Mouse (Mus musculus): ENCODE data around the gene Mdm2.

Mdm2 gene

DNA sequence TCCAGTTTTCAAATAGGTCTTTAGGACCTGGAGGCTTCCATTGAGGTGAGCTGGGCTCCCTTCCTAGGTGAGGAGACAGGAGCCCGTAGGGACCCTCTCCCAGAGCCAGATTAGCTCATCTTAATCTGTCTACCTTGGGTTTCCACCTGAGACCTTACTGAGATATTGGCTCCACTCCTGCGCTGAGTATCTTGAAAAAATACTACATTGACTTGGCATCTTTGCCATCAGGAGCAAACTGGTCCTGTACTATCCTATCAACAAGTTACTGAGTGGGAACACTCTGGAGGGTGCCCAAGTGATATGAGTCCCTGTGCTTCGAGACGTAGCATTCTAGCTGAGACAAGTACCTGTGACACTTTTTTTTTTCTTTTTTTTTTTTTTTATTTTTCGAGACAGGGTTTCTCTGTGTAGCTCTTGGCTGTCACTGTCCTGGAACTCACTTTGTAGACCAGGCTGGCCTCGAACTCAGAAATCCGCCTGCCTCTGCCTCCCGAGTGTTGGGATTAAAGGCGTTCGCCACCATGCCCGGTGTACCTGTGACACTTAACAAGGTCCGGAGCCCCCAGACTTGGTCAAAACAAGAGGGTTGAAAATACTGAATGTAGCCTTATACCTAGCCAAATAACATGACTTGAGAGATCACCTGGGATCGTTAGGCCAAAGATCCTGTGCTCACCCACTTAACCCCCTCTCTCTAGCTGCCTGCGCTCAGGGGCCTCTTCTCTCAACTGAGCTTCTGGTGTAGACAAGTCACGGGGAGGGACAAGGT, 67.9 kb downstream of the Mdm2 start:
- DNase-seq (ENCODE audit: low spot score), result no peak

DNA sequence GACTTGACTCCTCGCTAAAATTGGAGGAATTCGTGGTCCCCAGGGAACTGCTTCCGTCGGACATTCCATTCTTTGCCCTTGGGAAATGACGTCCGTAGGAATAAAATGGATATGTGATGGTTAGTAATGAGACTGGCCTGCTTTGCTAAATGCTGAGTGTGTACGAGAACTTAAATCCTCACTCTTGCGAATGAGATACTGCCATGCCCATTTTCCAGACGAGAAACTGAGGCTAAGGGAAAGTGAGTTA, 68.4 kb downstream of the Mdm2 start:
- DNase-seq (ENCODE audit: low spot score), result no peak

DNA sequence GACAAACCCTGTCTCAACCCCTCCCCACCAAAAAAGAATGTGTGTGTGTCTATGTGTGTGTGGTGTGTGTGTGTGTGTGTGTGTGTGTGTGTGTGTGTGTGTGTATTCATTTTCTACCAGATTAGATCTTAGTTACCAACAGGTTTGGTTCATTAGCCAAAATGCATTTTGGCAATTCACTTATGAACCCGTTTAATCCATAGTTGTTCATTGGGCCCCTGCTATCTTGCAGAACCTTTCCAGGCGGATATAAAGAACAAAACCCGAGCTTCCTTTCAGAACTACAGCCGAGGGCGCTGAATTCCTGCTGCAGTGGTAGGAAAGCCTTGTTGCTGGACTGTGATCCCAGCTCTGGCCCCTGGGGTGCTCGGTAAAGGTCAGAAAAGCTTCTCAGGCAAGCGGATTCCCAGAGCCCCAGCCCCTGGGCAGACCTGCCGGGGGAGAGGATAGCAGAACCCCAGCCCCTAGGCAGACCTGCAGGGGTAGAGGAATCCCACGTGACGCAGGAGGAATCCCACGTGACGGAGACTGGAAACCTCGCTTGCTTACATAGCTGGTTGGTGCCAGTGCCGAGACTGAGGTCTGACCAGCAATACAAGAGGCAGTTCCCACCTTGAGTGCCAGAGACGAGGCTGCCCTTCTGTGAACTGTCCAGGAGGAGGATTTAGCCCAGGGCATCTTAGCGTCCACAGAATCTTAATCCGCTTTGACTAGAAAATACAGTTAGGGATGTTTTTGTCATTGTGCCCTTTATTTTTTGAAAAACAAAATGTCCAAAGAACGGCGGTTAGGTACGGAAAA, 69.0 kb downstream of the Mdm2 start:
- DNase-seq (ENCODE audit: low spot score), result peak; percentile 43

DNA sequence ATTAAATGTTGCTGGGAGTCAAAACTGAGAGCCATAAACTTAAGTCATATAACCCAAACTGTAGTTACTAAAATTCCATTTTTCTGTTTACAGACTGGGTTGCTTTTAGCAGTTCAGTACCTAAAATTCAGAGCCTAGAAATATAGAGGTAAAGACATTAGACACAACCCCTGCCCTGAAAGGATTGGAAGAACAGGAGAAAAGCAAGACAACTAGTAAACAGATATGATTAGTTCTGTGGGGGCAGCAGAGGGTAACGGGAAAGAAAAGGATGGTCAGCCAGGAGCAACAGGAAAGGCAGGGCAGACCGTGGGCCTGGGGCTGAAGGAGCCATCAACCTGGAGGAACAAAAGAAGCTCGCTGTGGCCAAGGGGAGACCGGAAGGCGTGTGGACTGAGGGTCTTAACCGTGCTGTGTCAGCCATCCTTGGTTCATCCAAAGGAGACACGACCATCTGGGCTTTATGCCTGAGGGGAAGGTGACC, 69.9 kb downstream of the Mdm2 start:
- no peak for DNase-seq (ENCODE audit: low spot score)

DNA sequence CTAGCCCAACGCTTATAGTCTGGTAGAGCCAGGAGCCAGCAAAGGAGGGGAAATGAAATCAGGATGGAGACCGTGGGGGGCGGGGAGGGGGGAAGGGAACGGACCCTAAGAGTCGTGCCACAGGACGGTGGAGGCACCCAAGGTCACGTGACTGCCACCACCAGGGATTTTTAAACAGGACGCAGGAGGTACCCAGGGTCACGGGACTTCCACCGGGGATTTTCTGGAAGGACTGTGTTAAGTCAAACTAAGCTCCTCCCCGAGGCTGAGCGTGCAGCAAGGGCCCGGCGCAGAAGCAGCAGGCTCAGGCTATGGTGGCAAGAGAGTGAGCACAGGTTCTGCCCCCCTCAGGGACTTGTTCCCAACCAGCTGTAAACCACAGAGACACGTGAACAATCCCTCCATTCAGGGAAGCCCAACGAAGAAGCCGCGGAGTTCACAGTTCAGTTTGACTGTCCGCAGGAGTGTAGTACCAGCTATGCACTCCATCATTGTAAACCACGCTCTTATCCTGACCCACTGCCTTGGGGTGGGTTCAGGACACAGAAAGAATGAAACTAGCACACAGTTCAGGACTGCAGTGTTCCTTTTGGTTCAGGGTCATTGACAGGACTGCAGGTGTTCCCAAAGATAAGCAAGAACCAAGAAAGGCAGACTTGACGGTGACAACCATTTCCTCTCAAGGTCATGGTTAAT, 70.5 kb downstream of the Mdm2 start:
- DNase-seq (ENCODE audit: low spot score), result no peak

DNA sequence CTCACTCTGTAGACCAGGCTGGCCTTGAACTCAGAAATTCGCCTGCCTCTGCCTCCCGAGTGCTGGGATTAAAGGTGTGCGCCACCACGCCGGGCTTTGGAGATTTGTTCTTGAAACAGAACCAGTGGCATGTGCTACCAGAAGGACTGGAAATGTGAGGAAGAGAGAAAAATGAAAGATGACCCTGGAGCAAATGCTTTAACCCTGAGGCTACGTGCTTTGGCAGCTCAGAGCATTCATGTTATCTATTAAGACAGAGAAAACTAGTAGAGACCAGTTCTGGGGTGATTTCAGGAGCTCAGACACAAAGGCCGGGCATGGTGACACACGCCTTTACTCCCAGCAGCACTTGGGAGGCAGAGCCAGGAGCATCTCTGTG, 71.3 kb downstream of the Mdm2 start:
- DNase-seq (ENCODE audit: low spot score), result no peak
